Mouse (Mus musculus) small intestine, adult 2 months (tissue): ENCODE results near the gene Gdpgp1. TPM values are rescaled to one million over a fixed set of nuclear protein-coding genes. Genes with fewer than 3 reads are reported as not detected.

ENCODE experiments used
- H3K27ac ChIP-seq: fragments of 200-500 bp; 2 replicates; pipeline ENCODE4 v1.5.1; 2012; ENCODE audit warnings: low read depth, low read length, control low read depth, inconsistent platforms; ENCODE audit not compliant: insufficient read depth
- H3K27me3 ChIP-seq: fragments of 200-500 bp; 2 replicates; pipeline ENCODE4 v1.6.1; 2012; ENCODE audit warnings: mild to moderate bottlenecking, moderate library complexity, low read length, inconsistent platforms; ENCODE audit not compliant: control insufficient read depth, insufficient read depth
- H3K36me3 ChIP-seq: fragments of 200-500 bp; 2 replicates; pipeline ENCODE4 v1.6.1; 2012; ENCODE audit warnings: mild to moderate bottlenecking, low read length, control low read depth, inconsistent platforms; ENCODE audit not compliant: control insufficient read depth, insufficient read depth
- H3K4me1 ChIP-seq: fragments of 200-500 bp; 2 replicates; pipeline ENCODE4 v1.6.1; 2012; ENCODE audit warnings: low read length, inconsistent platforms, mixed read lengths; ENCODE audit not compliant: control insufficient read depth, insufficient read depth, insufficient read length
- H3K4me3 ChIP-seq: fragments of 200-500 bp; 2 replicates; pipeline ENCODE4 v1.5.1; 2012; ENCODE audit warnings: low read depth, mild to moderate bottlenecking, control low read depth, inconsistent platforms, low read length, moderate library complexity
- CTCF ChIP-seq: fragments of 200-500 bp; IDR thresholded peaks from 2 replicates; pipeline ENCODE4 v1.5.1; 2012; ENCODE audit warnings: low read depth, mild to moderate bottlenecking, control low read depth, inconsistent platforms, low read length, moderate library complexity, mixed read lengths; ENCODE audit not compliant: insufficient replicate concordance, insufficient read length; ENCODE audit errors: extremely low read depth
- POLR2A ChIP-seq: fragments of 200-500 bp; IDR thresholded peaks from 2 replicates; pipeline ENCODE4 v1.6.1; 2012; ENCODE audit warnings: low read depth, mild to moderate bottlenecking, control low read depth, inconsistent platforms, low read length, moderate library complexity
- WGBS: fragments of 180-500 bp; shearing (Covaris S2); methylation state at CpG from one replicate; pipeline ENCODE4 v1.1.7; 2018; 5-methylcytosine and 5-hydroxymethylcytosine counted together
- polyA plus RNA-seq: library from polyadenylated mRNA; depleted of rRNA; stranded (reverse); fragments of >200 nt; gene quantifications from 2 replicates; pipeline ENCODE4 v1.2.3, GENCODE M21; 2012

The Gdpgp1 gene
- polyA plus RNA-seq, 1 experiment, result 3.2 TPM

- WGBS, result 44% methylated on average over 7 of the region's 7 CpGs
- TF ChIP-seq CTCF (no peak), POLR2A (no peak)
- Histone ChIP-seq H3K36me3 (no peaks in the 10 kb centered on the region), H3K27ac (no peak overlapping the region), H3K4me1 (peaks cover 4% of the 10 kb centered on the region), H3K4me3 (no peak overlapping the region), H3K27me3 (no peaks in the 10 kb centered on the region)
Measured at GRCm38 (mm10) chr7:80246859-80247258, 14.2 kb downstream of the Gdpgp1 start.

GRCm38 (mm10) chr7:80252437-80252836, 19.8 kb downstream of the Gdpgp1 start:
- WGBS, result 79% methylated on average over 7 of the region's 7 CpGs
- Histone ChIP-seq H3K4me1 (peaks cover 12% of the 10 kb centered on the region), H3K4me3 (no peak overlapping the region), H3K27me3 (no peaks in the 10 kb centered on the region), H3K27ac (no peak overlapping the region), H3K36me3 (no peaks in the 10 kb centered on the region)
- TF ChIP-seq POLR2A, result no peak
- TF ChIP-seq CTCF, result no peak

GRCm38 (mm10) chr7:80252886-80253285, 20.2 kb downstream of the Gdpgp1 start:
- WGBS, result 89% methylated on average over 11 of the region's 11 CpGs
- Histone ChIP-seq H3K27me3 (no peaks in the 10 kb centered on the region), H3K4me3 (no peak overlapping the region), H3K4me1 (peaks cover 12% of the 10 kb centered on the region), H3K27ac (no peak overlapping the region), H3K36me3 (no peaks in the 10 kb centered on the region)
- TF ChIP-seq CTCF, result no peak
- TF ChIP-seq POLR2A, result no peak

- Histone ChIP-seq H3K27me3 (no peaks in the 10 kb centered on the region), H3K36me3 (no peaks in the 10 kb centered on the region), H3K27ac (no peak overlapping the region), H3K4me1 (peaks cover 10% of the 10 kb centered on the region; the same call in 1 of the 2 replicates), H3K4me3 (no peak overlapping the region)
- TF ChIP-seq CTCF (no peak), POLR2A (no peak)
- WGBS, result 80% methylated on average over 2 of the region's 2 CpGs
Measured at GRCm38 (mm10) chr7:80255981-80256380, 23.3 kb downstream of the Gdpgp1 start.

GRCm38 (mm10) chr7:80257706-80258105, 25.0 kb downstream of the Gdpgp1 start:
- peaks cover 12% of the 10 kb centered on the region; the same call in 1 of the 2 replicates for H3K4me1 ChIP-seq
- 73% methylated on average over 2 of the region's 2 CpGs for WGBS
- no peak overlapping the region for H3K27ac ChIP-seq
- no peaks in the 10 kb centered on the region for H3K36me3 ChIP-seq
- H3K4me3 ChIP-seq, result no peak overlapping the region
- no peaks in the 10 kb centered on the region for H3K27me3 ChIP-seq
- no peak for TF ChIP-seq POLR2A
- no peak for TF ChIP-seq CTCF

GRCm38 (mm10) chr7:80260625-80261371, 28.1 kb downstream of the Gdpgp1 start, which contains the start of gene Ngrn:
Gene Ngrn (plus strand): TSS chr7:80261215.
- peak; percentile 55; the same call in 1 of the 2 replicates for TF ChIP-seq POLR2A
- TF ChIP-seq CTCF, result no peak
- Histone ChIP-seq H3K36me3 (peaks cover 17% of the 10 kb centered on the region), H3K27me3 (no peaks in the 10 kb centered on the region), H3K4me1 (peaks cover 2% of the 10 kb centered on the region; the same call in 1 of the 2 replicates), H3K4me3 (peak within 1 kb of the TSS; percentile 88), H3K27ac (peak within 1 kb of the TSS; percentile 31)
- whole genome bisulfite sequencing, result 27% methylated on average over 40 of the region's 40 CpGs

GRCm38 (mm10) chr7:80261372-80261990, 28.8 kb downstream of the Gdpgp1 start:
- Histone ChIP-seq H3K4me3 (peak overlapping the region; percentile 88), H3K4me1 (peaks cover 2% of the 10 kb centered on the region; the same call in 1 of the 2 replicates), H3K27ac (peak overlapping the region; percentile 31), H3K27me3 (no peaks in the 10 kb centered on the region), H3K36me3 (peaks cover 18% of the 10 kb centered on the region)
- TF ChIP-seq POLR2A, result no peak
- no peak for TF ChIP-seq CTCF
- WGBS, result under 1% methylated on average over 32 of the region's 32 CpGs

- 90% methylated on average over 12 of the region's 12 CpGs for WGBS
- peaks cover 22% of the 10 kb centered on the region for H3K36me3 ChIP-seq
Measured at GRCm38 (mm10) chr7:80264606-80265005, 31.9 kb downstream of the Gdpgp1 start.

More at GRCm38 (mm10) chr7:80264606-80265005, 31.9 kb downstream of the Gdpgp1 start:
- H3K4me1 ChIP-seq, result peaks cover 7% of the 10 kb centered on the region; the same call in 1 of the 2 replicates
- TF ChIP-seq CTCF, result no peak
- TF ChIP-seq POLR2A, result no peak
- no peak overlapping the region for H3K4me3 ChIP-seq
- H3K27me3 ChIP-seq, result no peaks in the 10 kb centered on the region
- no peak overlapping the region for H3K27ac ChIP-seq
